Mouse (Mus musculus) brain, embryonic 14.5 days (tissue): ENCODE measurements at regions not wholly inside any gene's neighbourhood (a gene's known extent, or its start where the extent isn't known, plus 50 kb on each side); places are given as distances from the start of the nearest gene placed in this dataset.

ENCODE experiments used
- CTCF ChIP-seq: fragments of 200-500 bp; IDR thresholded peaks from 2 replicates; pipeline ENCODE4 v1.5.1; 2012; ENCODE audit warnings: inconsistent platforms, mild to moderate bottlenecking, moderate library complexity, borderline replicate concordance; ENCODE audit not compliant: insufficient read depth, insufficient read length; ENCODE audit errors: extremely low read depth
- POLR2A ChIP-seq: fragments of 200-500 bp; IDR thresholded peaks from 2 replicates; pipeline ENCODE4 v1.6.1; 2012; ENCODE audit warnings: mild to moderate bottlenecking, inconsistent platforms, borderline replicate concordance; ENCODE audit not compliant: poor library complexity, insufficient read depth, insufficient read length, severe bottlenecking; ENCODE audit errors: extremely low read depth

- TF ChIP-seq CTCF, result no peak
- no peak for TF ChIP-seq POLR2A
These were observed 88.5 kb upstream of the Tpm1 start for GRCm38 (mm10) chr9:67137681-67138080.
